Mouse (Mus musculus) thymus, adult 2 months (tissue): ENCODE data around the gene Elf1.

Experiments used
- CTCF ChIP-seq: fragments of 200-500 bp; IDR thresholded peaks from 2 replicates; pipeline ENCODE4 v1.5.1; 2012; ENCODE audit warnings: mild to moderate bottlenecking, control low read depth, low read length, moderate library complexity, borderline replicate concordance; ENCODE audit not compliant: control insufficient read depth, poor library complexity, insufficient read depth; ENCODE audit errors: extremely low read depth
- POLR2A ChIP-seq: fragments of 200-500 bp; IDR thresholded peaks from 2 replicates; pipeline ENCODE4 v1.6.1; 2012; ENCODE audit warnings: mild to moderate bottlenecking, low read length, control low read depth, moderate library complexity; ENCODE audit not compliant: control insufficient read depth, poor library complexity, insufficient read depth; ENCODE audit errors: extremely low read depth

GRCm38 (mm10) chr14:79534206-79534605 is 53.2 kb downstream of the Elf1 start:
- TF ChIP-seq POLR2A (no peak), CTCF (no peak)
